Mouse (Mus musculus) kidney, embryonic 16.5 days (tissue): ENCODE measurements around the gene Rbm5. TPM values are rescaled to one million over a fixed set of nuclear protein-coding genes. Genes with fewer than 3 reads are reported as not detected.

ENCODE experiments used
- ATAC-seq: fragments of 200-750 bp; cut with Nextera tagmentation; 2 replicates; pipeline ENCODE4 v1.8.0; 2017; ENCODE audit warnings: moderate TSS enrichment; ENCODE audit not compliant: low FRiP score, low TSS enrichment
- H3K27ac ChIP-seq: fragments of 300-500 bp; sonication (generic); 2 replicates; pipeline ENCODE4 v1.5.1; 2014; ENCODE audit warnings: low read length
- H3K27me3 ChIP-seq: fragments of 300-500 bp; sonication (generic); 2 replicates; pipeline ENCODE4 v1.6.1; 2014; ENCODE audit warnings: low read length, control low read depth, mixed read lengths; ENCODE audit not compliant: insufficient read depth
- H3K36me3 ChIP-seq: fragments of 300-500 bp; sonication (generic); 2 replicates; pipeline ENCODE4 v1.6.1; 2014; ENCODE audit warnings: low read length, control low read depth, mixed read lengths; ENCODE audit not compliant: insufficient read depth
- H3K4me1 ChIP-seq: fragments of 300-500 bp; sonication (generic); 2 replicates; pipeline ENCODE4 v1.6.1; 2014; ENCODE audit warnings: low read length, control low read depth, mixed read lengths; ENCODE audit not compliant: insufficient read depth
- H3K4me2 ChIP-seq: fragments of 300-500 bp; sonication (generic); replicated peaks from 2 replicates; pipeline ENCODE4 v1.6.1; 2014; ENCODE audit warnings: low read depth, low read length
- H3K4me3 ChIP-seq: fragments of 300-500 bp; sonication (generic); 2 replicates; pipeline ENCODE4 v1.5.1; 2014; ENCODE audit warnings: mild to moderate bottlenecking, low read length
- H3K9ac ChIP-seq: fragments of 300-500 bp; sonication (generic); replicated peaks from 2 replicates; pipeline ENCODE4 v1.6.1; 2014; ENCODE audit warnings: low read length
- H3K9me3 ChIP-seq: fragments of 300-500 bp; sonication (generic); 2 replicates; pipeline ENCODE4 v1.6.1; 2016; ENCODE audit warnings: low read length, control low read depth
- WGBS: fragments of 180-500 bp; shearing (Covaris S2); extraction: QIAGEN DNeasy Blood & Tissue Kit; methylation state at CpG from one replicate; pipeline ENCODE4 v1.1.7; 2014; 5-methylcytosine and 5-hydroxymethylcytosine counted together
- polyA plus RNA-seq: library from polyadenylated mRNA; unstranded; fragments of >200 nt; fragmentation: Nextera tagmentation; extraction: Ambion mirVana; gene quantifications from 2 replicates; pipeline ENCODE4 v1.2.1, GENCODE M21; 2015

Gene Rbm5
- polyA plus RNA-seq, 1 experiment from 2014 or later: 203 TPM

DNA sequence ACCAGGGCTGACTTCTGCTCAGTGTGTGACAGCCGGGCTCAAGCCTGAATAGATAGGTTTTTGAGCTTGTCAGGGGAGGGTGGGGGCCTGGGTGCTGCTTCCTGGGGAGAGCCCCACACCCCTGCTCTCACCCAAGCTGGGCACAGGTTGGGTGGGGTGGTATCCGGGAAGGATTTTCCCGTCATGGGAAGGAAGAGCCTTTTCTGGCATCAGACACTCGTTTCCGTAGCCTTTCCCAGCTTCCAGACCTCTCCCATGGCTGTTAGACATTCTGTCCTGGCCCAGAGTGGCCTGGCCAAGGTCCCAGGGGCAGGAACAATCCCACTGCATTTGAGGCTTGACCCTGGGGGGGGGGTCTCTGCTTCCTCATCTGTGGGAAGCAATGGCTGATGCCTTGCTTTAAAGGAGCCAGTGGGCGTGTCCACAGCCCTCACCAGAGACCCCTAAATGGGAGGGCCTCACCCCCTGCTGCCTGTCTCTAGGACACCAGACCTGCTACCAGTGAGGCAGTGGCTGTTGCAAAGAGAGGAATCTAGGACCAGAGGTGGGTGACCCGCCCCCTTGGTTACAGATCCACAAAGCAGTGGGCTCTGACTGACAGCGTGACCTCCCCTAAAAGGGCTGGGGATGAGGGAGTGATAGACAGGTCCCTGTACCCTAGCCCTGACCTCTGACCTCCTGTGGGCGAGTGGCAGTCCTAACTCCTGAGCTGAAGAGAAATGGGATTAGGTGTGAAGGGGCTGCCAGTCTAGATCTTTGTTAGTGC is 73.8 kb downstream of the Rbm5 start:
- Histone ChIP-seq H3K27ac (peak overlapping the region; percentile 91), H3K4me1 (peaks cover 84% of the 10 kb centered on the region), H3K27me3 (no peaks in the 10 kb centered on the region), H3K4me3 (no peak overlapping the region), H3K9me3 (no peaks in the 10 kb centered on the region), H3K9ac (peak overlapping the region; percentile 52; the same call in 1 of the 2 replicates), H3K36me3 (peaks cover 4% of the 10 kb centered on the region), H3K4me2 (no peak overlapping the region)
- WGBS: 53% methylated on average over 9 of the region's 9 CpGs
- no peak for ATAC-seq

DNA sequence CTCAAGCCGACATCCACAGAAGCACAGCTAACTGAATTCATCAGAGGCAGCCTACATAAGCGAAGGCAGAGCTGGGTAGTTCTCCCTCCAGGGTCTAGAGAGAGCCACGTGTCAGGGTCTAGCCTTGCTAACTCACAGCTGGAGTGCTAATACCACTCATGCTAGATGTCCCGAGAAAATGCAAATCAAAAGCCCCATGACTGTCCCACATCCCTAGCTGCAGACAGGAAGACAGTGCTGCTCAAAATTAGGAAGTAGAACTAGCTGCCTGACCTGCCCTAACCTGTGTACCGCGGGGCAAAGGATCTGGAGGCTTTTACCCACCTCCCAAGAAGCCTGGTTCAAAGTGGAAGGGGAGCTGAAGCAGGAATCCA is 74.7 kb downstream of the Rbm5 start:
- H3K27ac ChIP-seq: peak overlapping the region; percentile 91
- WGBS: 35% methylated on average over 6 of the region's 6 CpGs

DNA sequence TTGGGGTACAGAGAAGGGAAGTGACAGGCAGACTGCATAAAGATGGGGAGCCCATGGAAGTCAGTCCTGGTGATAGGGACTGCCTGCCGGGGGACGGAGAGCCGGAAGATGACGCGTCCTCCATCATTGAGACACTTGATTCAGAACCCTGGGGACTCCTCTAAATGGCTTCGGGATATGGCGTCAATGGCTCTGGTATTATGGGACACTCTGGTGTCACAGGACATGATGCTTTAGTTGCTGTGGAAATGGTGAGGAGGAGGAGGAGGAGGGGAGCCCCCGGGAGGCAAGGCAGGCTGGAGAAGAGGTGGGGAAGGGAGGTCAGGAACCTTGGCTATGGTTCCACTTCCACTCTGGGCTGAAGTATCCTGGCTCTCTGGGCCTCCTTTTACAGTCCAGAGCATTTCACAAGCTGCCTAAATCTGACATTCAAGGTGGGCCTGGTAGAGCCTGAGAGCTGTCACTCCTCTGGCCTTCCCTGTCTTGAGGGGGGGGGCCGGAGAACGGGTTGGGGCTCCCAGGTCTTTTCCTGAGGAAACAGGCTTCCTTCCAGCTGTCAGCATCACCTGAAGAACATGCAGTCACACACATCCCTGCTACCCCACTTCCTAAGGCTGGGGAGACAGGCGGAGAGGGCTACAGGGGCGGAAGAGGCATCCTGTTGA is 75.2 kb downstream of the Rbm5 start:
- Histone ChIP-seq H3K4me1 (peaks cover 69% of the 10 kb centered on the region), H3K4me3 (no peak overlapping the region), H3K9me3 (no peaks in the 10 kb centered on the region), H3K9ac (no peak overlapping the region), H3K36me3 (peaks cover 18% of the 10 kb centered on the region), H3K27ac (peak overlapping the region; percentile 91), H3K27me3 (no peaks in the 10 kb centered on the region), H3K4me2 (no peak overlapping the region)
- no peak for ATAC-seq
- 72% methylated on average over 12 of the region's 12 CpGs for WGBS

More for the DNA sequence above, 74.7 kb downstream of the Rbm5 start:
- Histone ChIP-seq H3K36me3 (peaks cover 13% of the 10 kb centered on the region), H3K4me1 (peaks cover 74% of the 10 kb centered on the region), H3K27me3 (no peaks in the 10 kb centered on the region), H3K9me3 (no peaks in the 10 kb centered on the region), H3K4me3 (no peak overlapping the region), H3K4me2 (no peak overlapping the region), H3K9ac (no peak overlapping the region)
- ATAC-seq: no peak

DNA sequence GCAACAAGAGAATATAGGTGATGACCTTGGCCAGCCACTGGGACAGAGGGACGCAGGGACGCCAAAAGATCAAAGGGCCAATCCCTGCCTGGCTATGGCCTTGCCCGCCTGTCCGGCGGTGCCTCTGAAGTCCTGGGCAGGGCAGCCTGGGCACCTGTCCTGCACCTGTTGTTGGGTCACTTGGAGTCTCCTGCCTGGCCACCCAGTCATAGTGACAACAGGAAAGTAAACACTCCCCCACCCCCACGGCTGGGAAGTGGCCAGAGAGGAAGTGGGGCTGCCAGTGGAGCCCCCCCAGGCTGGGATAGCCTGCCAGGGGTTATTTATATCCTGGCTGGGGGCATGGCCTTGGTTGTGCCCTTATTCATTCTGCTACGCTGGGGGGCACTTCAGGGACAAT is 76.2 kb downstream of the Rbm5 start:
- 54% methylated on average over 7 of the region's 7 CpGs for WGBS
- no peak overlapping the region for H3K27ac ChIP-seq
- H3K4me3 ChIP-seq: no peak overlapping the region
- no peak overlapping the region for H3K4me2 ChIP-seq
- ATAC-seq: no peak
- no peaks in the 10 kb centered on the region for H3K27me3 ChIP-seq
- H3K36me3 ChIP-seq: peaks cover 28% of the 10 kb centered on the region
- peaks cover 60% of the 10 kb centered on the region for H3K4me1 ChIP-seq
- no peaks in the 10 kb centered on the region for H3K9me3 ChIP-seq
- H3K9ac ChIP-seq: no peak overlapping the region

DNA sequence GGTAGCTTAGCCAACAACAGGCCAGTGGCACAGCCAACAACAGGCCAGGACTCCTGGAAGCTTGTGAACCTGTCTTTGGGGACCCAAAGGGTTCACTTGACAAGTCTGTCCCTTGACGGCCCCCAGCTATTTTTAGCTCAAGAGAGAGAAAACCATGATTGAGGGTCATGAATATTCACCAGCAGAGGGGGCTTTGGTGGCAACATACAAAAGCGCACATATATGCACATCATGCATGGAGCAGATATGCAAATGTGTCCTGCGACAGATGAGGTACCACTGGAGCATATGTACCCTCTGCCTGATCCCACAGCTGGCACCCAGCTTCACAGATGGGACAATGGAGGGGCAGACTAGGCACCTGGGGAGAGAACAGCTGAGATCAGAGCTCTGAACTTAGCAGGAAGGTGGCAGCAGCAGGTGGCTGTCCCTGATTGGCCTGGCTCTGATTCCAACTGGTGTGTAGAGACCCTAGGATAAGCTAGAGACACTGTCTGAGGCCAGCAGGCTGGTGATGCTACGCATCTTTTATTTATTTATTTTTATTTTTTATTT is 77.3 kb downstream of the Rbm5 start:
- Histone ChIP-seq H3K27ac (no peak overlapping the region), H3K27me3 (no peaks in the 10 kb centered on the region), H3K36me3 (peaks cover 33% of the 10 kb centered on the region), H3K4me3 (no peak overlapping the region), H3K9ac (no peak overlapping the region), H3K4me2 (no peak overlapping the region), H3K9me3 (no peaks in the 10 kb centered on the region), H3K4me1 (peaks cover 49% of the 10 kb centered on the region)
- 68% methylated on average over 4 of the region's 4 CpGs for WGBS
- no peak for ATAC-seq

DNA sequence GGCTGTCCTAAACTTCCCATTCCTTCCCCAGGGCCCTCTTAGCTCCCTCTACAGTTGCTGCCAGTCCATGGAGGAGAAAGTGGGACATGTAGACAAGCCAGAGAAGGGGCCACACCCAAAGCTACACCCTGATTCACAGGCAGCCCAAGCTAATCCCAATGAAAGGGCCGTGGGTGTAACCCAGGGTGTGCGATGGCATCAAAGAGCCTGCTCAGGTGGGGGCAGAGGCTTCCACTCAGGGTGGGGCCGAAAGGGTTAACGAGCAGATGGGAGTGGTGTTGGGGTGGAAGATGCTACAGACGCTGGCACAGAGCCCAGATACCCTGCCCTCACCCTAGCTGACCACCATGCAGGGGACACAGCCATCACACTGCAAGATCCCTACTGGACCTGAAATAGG is 78.0 kb downstream of the Rbm5 start:
- Histone ChIP-seq H3K9ac (no peak overlapping the region), H3K27ac (no peak overlapping the region), H3K36me3 (peaks cover 39% of the 10 kb centered on the region), H3K27me3 (no peaks in the 10 kb centered on the region), H3K4me3 (no peak overlapping the region), H3K9me3 (no peaks in the 10 kb centered on the region), H3K4me1 (peaks cover 41% of the 10 kb centered on the region), H3K4me2 (no peak overlapping the region)
- ATAC-seq: no peak
- WGBS: 68% methylated on average over 5 of the region's 5 CpGs

DNA sequence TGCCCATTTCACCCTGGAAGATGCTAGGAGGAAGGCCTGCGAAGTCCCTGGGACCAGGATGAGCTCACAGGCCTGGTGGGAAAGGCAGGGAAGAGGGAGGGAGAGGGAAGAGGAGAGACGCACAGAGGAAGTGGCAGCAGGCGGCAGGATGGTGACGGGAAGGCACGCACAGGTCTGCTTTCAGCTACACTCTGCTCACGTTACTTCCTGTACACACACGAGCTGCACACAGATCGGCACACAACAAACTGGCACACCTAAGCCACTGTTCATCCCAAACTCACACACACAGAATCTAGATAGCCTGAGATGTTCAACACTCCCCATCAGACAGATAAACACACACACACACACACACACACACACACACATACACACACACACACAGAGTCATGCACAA is 80.4 kb downstream of the Rbm5 start:
- no peak for ATAC-seq
- Histone ChIP-seq H3K36me3 (peaks cover 58% of the 10 kb centered on the region), H3K27me3 (no peaks in the 10 kb centered on the region), H3K9ac (no peak overlapping the region), H3K9me3 (no peaks in the 10 kb centered on the region), H3K27ac (no peak overlapping the region), H3K4me1 (peaks cover 17% of the 10 kb centered on the region), H3K4me2 (no peak overlapping the region), H3K4me3 (no peak overlapping the region)
- 74% methylated on average over 8 of the region's 8 CpGs for WGBS

Other genes with a start within 250 kb of the Rbm5 start
- 49.7 and 51.0 TPM in 2 replicates for gene Tmem115, start 237.1 kb downstream of the Rbm5 start, polyA plus RNA-seq
- gene Cyb561d2, start 228.8 kb downstream of the Rbm5 start, polyA plus RNA-seq: 35.8 and 39.0 TPM in 2 replicates
- gene Nprl2, start 228.8 kb downstream of the Rbm5 start, polyA plus RNA-seq: 57.0 and 59.0 TPM in 2 replicates
- 3.3 and 3.9 TPM in 2 replicates for gene Zmynd10, start 223.7 kb downstream of the Rbm5 start, polyA plus RNA-seq
- gene Rassf1, start 219.4 kb downstream of the Rbm5 start, polyA plus RNA-seq: 66.8 and 68.9 TPM in 2 replicates
- gene Tusc2, start 207.7 kb downstream of the Rbm5 start, polyA plus RNA-seq: 45.3 and 48.0 TPM in 2 replicates
- 131 and 132 TPM in 2 replicates for gene Hyal2, start 203.1 kb downstream of the Rbm5 start, polyA plus RNA-seq
- 10.6 and 12.3 TPM in 2 replicates for gene Hyal1, start 194.1 kb downstream of the Rbm5 start, polyA plus RNA-seq
- 21.8 and 24.1 TPM in 2 replicates for gene Naa80, start 192.1 kb downstream of the Rbm5 start, polyA plus RNA-seq
- 1.3 and 1.6 TPM in 2 replicates for gene Hyal3, start 190.2 kb downstream of the Rbm5 start, polyA plus RNA-seq
- 60.7 and 64.3 TPM in 2 replicates for gene Ifrd2, start 183.4 kb downstream of the Rbm5 start, polyA plus RNA-seq
- gene Sema3b, start 161.8 kb downstream of the Rbm5 start, polyA plus RNA-seq: 31.3 TPM in 2 replicates
- 447 and 455 TPM in 2 replicates for gene Gnai2, start 135.6 kb downstream of the Rbm5 start, polyA plus RNA-seq
- 12.4 and 12.9 TPM in 2 replicates for gene Slc38a3, start 101.5 kb downstream of the Rbm5 start, polyA plus RNA-seq
- 2.8 and 3.0 TPM in 2 replicates for gene Gnat1, start 91.3 kb downstream of the Rbm5 start, polyA plus RNA-seq
- 20.9 and 25.7 TPM in 2 replicates for gene Sema3f, start 60.5 kb downstream of the Rbm5 start, polyA plus RNA-seq
- 71.5 and 83.7 TPM in 2 replicates for gene Rbm6, start 102.2 kb upstream of the Rbm5 start, polyA plus RNA-seq
- gene Mon1a, start 117.2 kb upstream of the Rbm5 start, polyA plus RNA-seq: 12.9 and 13.6 TPM in 2 replicates
- 2.1 and 2.8 TPM in 2 replicates for gene Mst1r, start 135.9 kb upstream of the Rbm5 start, polyA plus RNA-seq
- gene Actl11, start 157.5 kb upstream of the Rbm5 start, polyA plus RNA-seq: not detected in 2 replicates
- gene Camkv, start 164.7 kb upstream of the Rbm5 start, polyA plus RNA-seq: 2.0 and 2.2 TPM in 2 replicates
- gene Traip, start 179.1 kb upstream of the Rbm5 start, polyA plus RNA-seq: 23.3 and 24.5 TPM in 2 replicates
- gene Uba7, start 204.5 kb upstream of the Rbm5 start, polyA plus RNA-seq: 20.2 and 22.2 TPM in 2 replicates
- gene Gm20661, start 212.1 kb upstream of the Rbm5 start, polyA plus RNA-seq: 5.3 and 7.5 TPM in 2 replicates
- gene Inka1, start 214.9 kb upstream of the Rbm5 start, polyA plus RNA-seq: 68.0 and 79.4 TPM in 2 replicates
- gene Cdhr4, start 221.5 kb upstream of the Rbm5 start, polyA plus RNA-seq: 10.5 and 11.8 TPM in 2 replicates
- 0.64 and 1.1 TPM in 2 replicates for gene Gm20662, start 225.4 kb upstream of the Rbm5 start, polyA plus RNA-seq
- gene Ip6k1, start 231.5 kb upstream of the Rbm5 start, polyA plus RNA-seq: 59.2 and 61.8 TPM in 2 replicates